Mouse (Mus musculus) neural tube, embryonic 12.5 days (tissue): ENCODE results near the gene Mlip. TPM values are rescaled to one million over a fixed set of nuclear protein-coding genes. Genes with fewer than 3 reads are reported as not detected.
"Not testable (repeated sequence)": the region's sequence is repeated elsewhere in the genome, so short reads cannot be mapped to it uniquely, and the experiment has no call there.

Experiments used
- ATAC-seq: fragments of 200-750 bp; cut with Nextera tagmentation; 2 replicates; pipeline ENCODE4 v1.8.0; 2017; ENCODE audit warnings: low read depth, mild to moderate bottlenecking, moderate TSS enrichment, moderate library complexity; ENCODE audit not compliant: low FRiP score
- H3K27ac ChIP-seq: fragments of 300-500 bp; sonication (generic); 2 replicates; pipeline ENCODE4 v1.5.1; 2016
- H3K27me3 ChIP-seq: fragments of 300-500 bp; sonication (generic); replicated peaks from 2 replicates; pipeline ENCODE4 v1.6.1; 2016; ENCODE audit warnings: mild to moderate bottlenecking
- H3K36me3 ChIP-seq: fragments of 300-500 bp; sonication (generic); 2 replicates; pipeline ENCODE4 v1.6.1; 2016; ENCODE audit warnings: mild to moderate bottlenecking
- H3K4me1 ChIP-seq: fragments of 300-500 bp; sonication (generic); 2 replicates; pipeline ENCODE4 v1.6.1; 2016
- H3K4me2 ChIP-seq: fragments of 300-500 bp; sonication (generic); replicated peaks from 2 replicates; pipeline ENCODE4 v1.6.1; 2016; ENCODE audit warnings: mild to moderate bottlenecking
- H3K4me3 ChIP-seq: fragments of 300-500 bp; sonication (generic); 2 replicates; pipeline ENCODE4 v1.5.1; 2016
- H3K9ac ChIP-seq: fragments of 300-500 bp; sonication (generic); 2 replicates; pipeline ENCODE4 v1.6.1; 2016; ENCODE audit warnings: mild to moderate bottlenecking
- H3K9me3 ChIP-seq: fragments of 300-500 bp; sonication (generic); 2 replicates; pipeline ENCODE4 v1.6.1; 2016; ENCODE audit warnings: mild to moderate bottlenecking
- WGBS: fragments of 180-500 bp; shearing (Covaris S2); methylation state at CpG from one replicate; pipeline ENCODE4 v1.1.7; 2016; 5-methylcytosine and 5-hydroxymethylcytosine counted together
- polyA plus RNA-seq: library from polyadenylated mRNA; unstranded; fragments of >200 nt; fragmentation: Nextera tagmentation; extraction: Ambion mirVana; gene quantifications from 2 replicates; pipeline ENCODE4 v1.2.1, GENCODE M21; 2016

The Mlip gene
- polyA plus RNA-seq, 1 experiment from 2014 or later = 0.09 TPM

GRCm38 (mm10) chr9:77379625-77380024 lies 26.9 kb upstream of the Mlip start:
- H3K9me3 ChIP-seq = no peaks in the 10 kb centered on the region
- no peak overlapping the region for H3K27ac ChIP-seq
- H3K27me3 ChIP-seq = no peaks in the 10 kb centered on the region
- no peak overlapping the region for H3K4me3 ChIP-seq
- no peaks in the 10 kb centered on the region for H3K36me3 ChIP-seq
- no peak for ATAC-seq
- 44% methylated on average over 5 of the region's 5 CpGs for WGBS
- no peak overlapping the region for H3K9ac ChIP-seq
- no peaks in the 10 kb centered on the region for H3K4me1 ChIP-seq
- H3K4me2 ChIP-seq = no peak overlapping the region

- no peak overlapping the region for H3K9ac ChIP-seq
- 74% methylated on average over 10 of the region's 10 CpGs for WGBS
- no peak overlapping the region for H3K4me3 ChIP-seq
- no peak overlapping the region for H3K4me2 ChIP-seq
- no peaks in the 10 kb centered on the region for H3K36me3 ChIP-seq
- no peaks in the 10 kb centered on the region for H3K4me1 ChIP-seq
- H3K27ac ChIP-seq = no peak overlapping the region
- H3K9me3 ChIP-seq = no peaks in the 10 kb centered on the region
- H3K27me3 ChIP-seq = no peaks in the 10 kb centered on the region
- no peak for ATAC-seq
Observed at GRCm38 (mm10) chr9:77377696-77378095, 24.9 kb upstream of the Mlip start.

- H3K9ac ChIP-seq = no peak overlapping the region
Observed at GRCm38 (mm10) chr9:77377082-77377481, 24.3 kb upstream of the Mlip start.

GRCm38 (mm10) chr9:77376561-77376960 lies 23.8 kb upstream of the Mlip start:
- H3K9ac ChIP-seq = no peak overlapping the region
- H3K9me3 ChIP-seq = no peaks in the 10 kb centered on the region
- ATAC-seq = no peak
- no peaks in the 10 kb centered on the region for H3K36me3 ChIP-seq
- no peak overlapping the region for H3K27ac ChIP-seq
- WGBS = 85% methylated on average over 7 of the region's 7 CpGs
- no peaks in the 10 kb centered on the region for H3K27me3 ChIP-seq
- no peak overlapping the region for H3K4me2 ChIP-seq
- no peak overlapping the region for H3K4me3 ChIP-seq
- H3K4me1 ChIP-seq = no peaks in the 10 kb centered on the region

More at GRCm38 (mm10) chr9:77377082-77377481, 24.3 kb upstream of the Mlip start:
- no peaks in the 10 kb centered on the region for H3K4me1 ChIP-seq
- no peak overlapping the region for H3K4me2 ChIP-seq
- H3K9me3 ChIP-seq = no peaks in the 10 kb centered on the region
- H3K4me3 ChIP-seq = no peak overlapping the region
- no peak for ATAC-seq
- no peak overlapping the region for H3K27ac ChIP-seq
- 69% methylated on average over 10 of the region's 10 CpGs for WGBS
- H3K36me3 ChIP-seq = no peaks in the 10 kb centered on the region
- no peaks in the 10 kb centered on the region for H3K27me3 ChIP-seq

- ATAC-seq = no peak
- Histone ChIP-seq H3K9ac (no peak overlapping the region), H3K4me2 (no peak overlapping the region), H3K27me3 (no peaks in the 10 kb centered on the region), H3K4me3 (no peak overlapping the region), H3K27ac (no peak overlapping the region), H3K36me3 (no peaks in the 10 kb centered on the region), H3K9me3 (no peaks in the 10 kb centered on the region), H3K4me1 (no peaks in the 10 kb centered on the region)
- 68% methylated on average over 3 of the region's 3 CpGs for WGBS
Observed at GRCm38 (mm10) chr9:77370706-77371105, 17.9 kb upstream of the Mlip start.

GRCm38 (mm10) chr9:77369262-77369661 lies 16.5 kb upstream of the Mlip start:
- H3K4me2 ChIP-seq = no peak overlapping the region
- no peak overlapping the region for H3K9ac ChIP-seq
- no peaks in the 10 kb centered on the region for H3K27me3 ChIP-seq
- H3K4me3 ChIP-seq = no peak overlapping the region
- 81% methylated on average over 9 of the region's 9 CpGs for WGBS
- no peak for ATAC-seq
- no peak overlapping the region for H3K27ac ChIP-seq
- no peaks in the 10 kb centered on the region for H3K4me1 ChIP-seq
- no peaks in the 10 kb centered on the region for H3K36me3 ChIP-seq
- no peaks in the 10 kb centered on the region for H3K9me3 ChIP-seq

GRCm38 (mm10) chr9:77364681-77365080 lies 11.9 kb upstream of the Mlip start:
- not testable (repeated sequence) for H3K9ac ChIP-seq, ATAC-seq, H3K27ac ChIP-seq, H3K4me3 ChIP-seq, H3K9me3 ChIP-seq, H3K27me3 ChIP-seq, H3K4me2 ChIP-seq, H3K36me3 ChIP-seq, H3K4me1 ChIP-seq
- WGBS = 70% methylated on average over 9 of the region's 9 CpGs

- Histone ChIP-seq H3K27ac (no peak overlapping the region), H3K4me1 (no peaks in the 10 kb centered on the region), H3K4me2 (no peak overlapping the region), H3K9me3 (no peaks in the 10 kb centered on the region), H3K27me3 (no peaks in the 10 kb centered on the region), H3K9ac (no peak overlapping the region), H3K36me3 (no peaks in the 10 kb centered on the region), H3K4me3 (no peak overlapping the region)
- ATAC-seq = no peak
Observed at GRCm38 (mm10) chr9:77362906-77363305, 10.1 kb upstream of the Mlip start.

GRCm38 (mm10) chr9:77360654-77361053 lies 7.9 kb upstream of the Mlip start:
- no peak overlapping the region for H3K4me2 ChIP-seq
- no peaks in the 10 kb centered on the region for H3K36me3 ChIP-seq
- H3K27ac ChIP-seq = no peak overlapping the region
- no peak overlapping the region for H3K9ac ChIP-seq
- no peak overlapping the region for H3K4me3 ChIP-seq
- no peaks in the 10 kb centered on the region for H3K27me3 ChIP-seq
- 84% methylated on average over 8 of the region's 8 CpGs for WGBS
- H3K4me1 ChIP-seq = no peaks in the 10 kb centered on the region; the same call in 1 of the 2 replicates
- H3K9me3 ChIP-seq = no peaks in the 10 kb centered on the region
- no peak for ATAC-seq

GRCm38 (mm10) chr9:77359278-77359973 lies 6.7 kb upstream of the Mlip start:
- H3K4me2 ChIP-seq = no peak overlapping the region
- H3K9me3 ChIP-seq = no peaks in the 10 kb centered on the region
- no peak overlapping the region for H3K4me3 ChIP-seq
- no peaks in the 10 kb centered on the region for H3K36me3 ChIP-seq
- 82% methylated on average over 10 of the region's 10 CpGs for WGBS
- no peaks in the 10 kb centered on the region for H3K27me3 ChIP-seq
- H3K27ac ChIP-seq = no peak overlapping the region
- ATAC-seq = peak; percentile 46; the same call in 1 of the 2 replicates
- no peak overlapping the region for H3K9ac ChIP-seq
- H3K4me1 ChIP-seq = no peaks in the 10 kb centered on the region; the same call in 1 of the 2 replicates

GRCm38 (mm10) chr9:77353942-77354341 lies 1.2 kb upstream of the Mlip start:
- Histone ChIP-seq H3K9ac (no peak overlapping the region), H3K27me3 (no peaks in the 10 kb centered on the region), H3K4me3 (no peak overlapping the region), H3K4me2 (no peak overlapping the region), H3K9me3 (no peaks in the 10 kb centered on the region), H3K27ac (no peak overlapping the region), H3K4me1 (no peaks in the 10 kb centered on the region; the same call in 1 of the 2 replicates), H3K36me3 (no peaks in the 10 kb centered on the region)
- 82% methylated on average over 4 of the region's 4 CpGs for WGBS
- no peak for ATAC-seq

- WGBS = 84% methylated on average over 7 of the region's 7 CpGs
- H3K36me3 ChIP-seq = no peaks in the 10 kb centered on the region
Observed at GRCm38 (mm10) chr9:77347704-77348103, 5.1 kb downstream of the Mlip start.

GRCm38 (mm10) chr9:77344318-77344717 lies 8.5 kb downstream of the Mlip start:
- H3K36me3 ChIP-seq = no peaks in the 10 kb centered on the region
- H3K9me3 ChIP-seq = no peaks in the 10 kb centered on the region
- ATAC-seq = no peak
- no peak overlapping the region for H3K4me2 ChIP-seq
- H3K9ac ChIP-seq = no peak overlapping the region
- no peak overlapping the region for H3K4me3 ChIP-seq
- H3K27ac ChIP-seq = no peak overlapping the region
- no peaks in the 10 kb centered on the region for H3K27me3 ChIP-seq
- 72% methylated on average over 7 of the region's 7 CpGs for WGBS
- no peaks in the 10 kb centered on the region; the same call in 1 of the 2 replicates for H3K4me1 ChIP-seq

More at GRCm38 (mm10) chr9:77347704-77348103, 5.1 kb downstream of the Mlip start:
- no peak overlapping the region for H3K4me3 ChIP-seq
- no peak overlapping the region for H3K9ac ChIP-seq
- H3K9me3 ChIP-seq = no peaks in the 10 kb centered on the region
- no peak for ATAC-seq
- H3K4me2 ChIP-seq = no peak overlapping the region
- H3K27me3 ChIP-seq = no peaks in the 10 kb centered on the region
- H3K27ac ChIP-seq = no peak overlapping the region
- no peaks in the 10 kb centered on the region for H3K4me1 ChIP-seq
